Mouse (Mus musculus) kidney, adult 2 months (tissue): ENCODE measurements at regions not wholly inside any gene's neighbourhood (a gene's known extent, or its start where the extent isn't known, plus 50 kb on each side); places are given as distances from the start of the nearest gene placed in this dataset.

ENCODE experiments used
- DNase-seq: peaks from one replicate; pipeline ENCODE4 v3.0.0; 2021
- H3K27ac ChIP-seq: fragments of 200-500 bp; 2 replicates; pipeline ENCODE4 v1.5.1; 2012; ENCODE audit warnings: low read depth, low read length, control low read depth, inconsistent platforms; ENCODE audit not compliant: insufficient read depth
- H3K27me3 ChIP-seq: fragments of 200-500 bp; replicated peaks from 2 replicates; pipeline ENCODE4 v1.6.1; 2012; ENCODE audit warnings: mild to moderate bottlenecking, moderate library complexity, low read length, inconsistent platforms; ENCODE audit not compliant: control insufficient read depth, insufficient read depth
- H3K36me3 ChIP-seq: fragments of 200-500 bp; 2 replicates; pipeline ENCODE4 v1.6.1; 2012; ENCODE audit warnings: mild to moderate bottlenecking, moderate library complexity, low read length, inconsistent platforms; ENCODE audit not compliant: control insufficient read depth, insufficient read depth
- H3K4me1 ChIP-seq: fragments of 200-500 bp; 2 replicates; pipeline ENCODE4 v1.6.1; 2011; ENCODE audit warnings: low read length; ENCODE audit not compliant: control insufficient read depth, insufficient read depth
- H3K4me3 ChIP-seq: fragments of 200-500 bp; 2 replicates; pipeline ENCODE4 v1.5.1; 2011; ENCODE audit warnings: mild to moderate bottlenecking, low read depth, low read length, control low read depth; ENCODE audit not compliant: insufficient read depth
- CTCF ChIP-seq: fragments of 200-500 bp; conservative IDR thresholded peaks from 2 replicates; pipeline ENCODE4 v1.5.1; 2011; ENCODE audit warnings: low read depth, mild to moderate bottlenecking, control low read depth, low read length, moderate library complexity, mixed read lengths; ENCODE audit not compliant: insufficient read depth, insufficient read length
- POLR2A ChIP-seq: fragments of 200-500 bp; IDR thresholded peaks from one replicate; pipeline ENCODE4 v1.6.1; 2011; ENCODE audit warnings: low read depth, low read length, control low read depth
- WGBS: fragments of 180-500 bp; shearing (Covaris S2); methylation state at CpG from one replicate; pipeline ENCODE4 v1.1.7; 2018; 5-methylcytosine and 5-hydroxymethylcytosine counted together

DNA sequence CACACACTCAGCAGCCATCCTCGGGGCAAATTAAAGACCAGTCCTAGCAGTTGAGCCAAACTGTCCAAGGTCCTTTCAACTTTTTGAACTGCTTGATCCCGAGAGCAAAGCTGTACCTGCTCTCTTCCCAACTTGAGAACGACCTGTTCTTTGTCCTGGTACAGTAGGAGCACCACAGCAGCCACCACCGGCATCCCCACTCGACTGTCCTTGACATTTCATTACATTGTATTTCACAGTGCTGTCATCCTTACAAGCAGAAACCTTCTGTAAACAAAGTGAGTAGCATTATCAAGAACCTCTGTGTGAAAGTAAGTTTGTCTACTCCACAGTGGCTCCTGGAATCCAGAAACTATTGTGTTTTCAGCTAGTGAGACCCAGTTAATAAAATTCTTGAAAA lies 240.2 kb upstream of the Zfp462 start:
- TF ChIP-seq POLR2A (no peak), CTCF (no peak)
- H3K36me3 ChIP-seq: no peaks in the 10 kb centered on the region
- no peak for DNase-seq
- H3K4me3 ChIP-seq: no peak overlapping the region
- 66% methylated on average over 5 of the region's 5 CpGs for WGBS
- H3K27me3 ChIP-seq: no peaks in the 10 kb centered on the region
- H3K27ac ChIP-seq: no peak overlapping the region
- no peaks in the 10 kb centered on the region for H3K4me1 ChIP-seq

- no peak overlapping the region for H3K4me3 ChIP-seq
- TF ChIP-seq CTCF: no peak
- TF ChIP-seq POLR2A: no peak
- no peaks in the 10 kb centered on the region for H3K4me1 ChIP-seq
- H3K27me3 ChIP-seq: no peaks in the 10 kb centered on the region
- no peak for DNase-seq
- H3K36me3 ChIP-seq: no peaks in the 10 kb centered on the region
- H3K27ac ChIP-seq: no peak overlapping the region
These were observed 235.1 kb upstream of the Zfp462 start for GRCm38 (mm10) chr4:54709751-54710150.

DNA sequence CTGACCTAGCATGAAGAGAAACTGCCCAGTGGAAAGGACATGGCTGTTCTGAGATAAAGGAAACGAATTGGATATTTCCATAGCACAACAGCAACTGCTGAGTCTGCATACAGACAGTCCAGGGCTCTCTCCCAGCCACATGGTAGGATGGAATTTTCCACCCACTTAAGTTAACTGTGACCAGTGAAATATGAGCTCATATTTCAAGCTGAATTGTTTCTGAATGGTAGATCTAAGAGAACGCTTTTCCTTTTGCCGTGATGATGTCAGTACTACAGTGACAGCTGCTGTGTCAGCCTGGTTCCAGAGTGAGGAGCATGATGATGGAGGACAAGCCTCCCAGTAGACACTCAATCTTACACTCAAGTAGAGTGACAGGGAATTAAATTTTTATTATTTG lies 231.9 kb upstream of the Zfp462 start:
- no peaks in the 10 kb centered on the region for H3K36me3 ChIP-seq
- H3K4me3 ChIP-seq: no peak overlapping the region
- H3K27ac ChIP-seq: no peak overlapping the region
- no peaks in the 10 kb centered on the region for H3K27me3 ChIP-seq
- WGBS: 42% methylated on average over 3 of the region's 3 CpGs
- no peaks in the 10 kb centered on the region for H3K4me1 ChIP-seq
- TF ChIP-seq CTCF (no peak), POLR2A (no peak)
- peak; percentile 2 for DNase-seq

- TF ChIP-seq CTCF: no peak
These were observed 230.1 kb upstream of the Zfp462 start for GRCm38 (mm10) chr4:54714612-54715342.

DNA sequence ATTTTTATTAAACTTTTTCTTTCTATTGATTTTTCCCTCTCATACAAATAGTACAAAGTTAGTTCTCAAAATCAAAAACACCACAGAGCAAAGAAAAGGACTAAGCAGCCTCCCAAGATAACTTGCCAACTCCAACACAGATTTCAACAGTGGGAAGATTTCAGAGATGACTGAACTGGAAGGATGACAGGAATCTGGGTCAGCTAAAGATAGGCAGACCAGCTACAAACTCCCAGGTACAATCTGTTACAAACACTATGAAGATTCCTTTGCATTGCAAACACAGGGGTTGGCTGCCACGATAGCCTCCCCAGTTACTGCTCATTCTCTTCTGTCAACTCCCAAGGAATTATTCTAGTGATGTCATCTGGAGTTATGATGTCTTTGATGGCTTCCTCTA lies 226.8 kb upstream of the Zfp462 start:
- 58% methylated on average over 1 of the region's 1 CpGs for WGBS
- Histone ChIP-seq H3K4me3 (no peak overlapping the region), H3K4me1 (no peaks in the 10 kb centered on the region), H3K27ac (no peak overlapping the region), H3K27me3 (no peaks in the 10 kb centered on the region), H3K36me3 (no peaks in the 10 kb centered on the region)
- TF ChIP-seq CTCF (no peak), POLR2A (no peak)
- no peak for DNase-seq

More at GRCm38 (mm10) chr4:54714612-54715342, 230.1 kb upstream of the Zfp462 start:
- no peak overlapping the region for H3K27ac ChIP-seq
- H3K4me3 ChIP-seq: no peak overlapping the region
- DNase-seq: no peak
- no peaks in the 10 kb centered on the region for H3K36me3 ChIP-seq
- no peaks in the 10 kb centered on the region for H3K27me3 ChIP-seq
- H3K4me1 ChIP-seq: no peaks in the 10 kb centered on the region
- 63% methylated on average over 9 of the region's 9 CpGs for WGBS

- TF ChIP-seq POLR2A (no peak), CTCF (no peak)
- WGBS: 63% methylated on average over 5 of the region's 5 CpGs
- Histone ChIP-seq H3K4me3 (no peak overlapping the region), H3K27ac (no peak overlapping the region), H3K36me3 (no peaks in the 10 kb centered on the region), H3K4me1 (no peaks in the 10 kb centered on the region), H3K27me3 (no peaks in the 10 kb centered on the region)
- DNase-seq: no peak
These were observed 205.8 kb upstream of the Zfp462 start for GRCm38 (mm10) chr4:54739001-54739400.

DNA sequence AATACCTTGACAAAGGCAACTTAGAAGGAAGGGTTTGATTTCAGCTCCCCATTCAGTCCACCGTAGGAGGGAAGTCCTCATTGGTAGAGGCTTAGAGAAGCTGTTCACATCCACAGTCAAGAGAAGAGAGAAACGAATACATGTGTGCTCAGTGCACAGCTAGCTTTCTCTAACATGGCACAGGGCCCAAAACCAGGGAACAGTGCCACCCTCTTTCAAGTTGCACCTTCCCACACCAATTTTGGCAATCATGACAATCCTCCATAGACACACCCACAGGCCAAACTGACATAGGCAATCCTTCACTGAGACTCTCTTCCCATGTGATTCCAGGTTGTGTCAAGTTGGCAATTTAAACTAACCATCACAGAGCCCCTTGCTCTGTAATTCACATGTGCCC lies 193.4 kb upstream of the Zfp462 start:
- DNase-seq: no peak
- no peak overlapping the region for H3K4me3 ChIP-seq
- TF ChIP-seq CTCF: no peak
- no peak for TF ChIP-seq POLR2A
- 78% methylated on average over 2 of the region's 2 CpGs for WGBS
- H3K36me3 ChIP-seq: no peaks in the 10 kb centered on the region
- H3K27me3 ChIP-seq: no peaks in the 10 kb centered on the region
- no peak overlapping the region for H3K27ac ChIP-seq
- H3K4me1 ChIP-seq: no peaks in the 10 kb centered on the region
